Mouse (Mus musculus): ENCODE measurements around the gene Vdac1. TPM values are rescaled to one million over a fixed set of nuclear protein-coding genes. Genes with fewer than 3 reads are reported as not detected.

Gene Vdac1
- polyA plus RNA-seq, 2 experiments, result 58.9 to 102 TPM

- WGBS (ENCODE audit: insufficient replicate concordance), result 71% methylated on average over 5 of the region's 5 CpGs
- DNase-seq (ENCODE audit: low read depth in 3 of 3, low spot score in 3 of 3) (no peak), ATAC-seq (ENCODE audit: insufficient read depth) (no peak)
- Histone ChIP-seq H3K4me2 (ENCODE audit: low read depth) (no peak overlapping the region), H3K4me1 (replicated peaks; ENCODE audit: control insufficient read depth in 2 of 2, insufficient read depth in 2 of 2, low read length in 1 of 2) (no peaks in the 10 kb centered on the region), H3K4me3 (ENCODE audit: insufficient read depth in 1 of 2, low read depth in 2 of 2, low read length in 2 of 2) (no peak overlapping the region), H3K9me3 (ENCODE audit: control insufficient read depth, low read length) (no peaks in the 10 kb centered on the region), H3K27me3 (ENCODE audit: control insufficient read depth, insufficient read depth, low read length) (no peaks in the 10 kb centered on the region), H3K9ac (replicated peaks) (no peak overlapping the region), H3K27ac (no peak overlapping the region), H3K36me3 (replicated peaks; ENCODE audit: control insufficient read depth, insufficient read depth, low read depth) (no peaks in the 10 kb centered on the region)
- TF ChIP-seq EP300 (IDR thresholded peaks at IDR 0.05; ENCODE audit: low read depth) (no peak), CTCF (IDR thresholded peaks at IDR 0.05; ENCODE audit: low read depth) (no peak)
Measured at GRCm38 (mm10) chr11:52435466-52435865, 74.8 kb downstream of the Vdac1 start.

GRCm38 (mm10) chr11:52437123-52437522, 76.5 kb downstream of the Vdac1 start:
- WGBS (ENCODE audit: insufficient replicate concordance), result 27% methylated on average over 10 of the region's 10 CpGs
- Histone ChIP-seq H3K27me3 (ENCODE audit: control insufficient read depth, insufficient read depth, low read length) (no peaks in the 10 kb centered on the region), H3K27ac (no peak overlapping the region), H3K4me2 (ENCODE audit: low read depth) (no peak overlapping the region), H3K36me3 (replicated peaks; ENCODE audit: control insufficient read depth, insufficient read depth, low read depth) (no peaks in the 10 kb centered on the region), H3K9ac (replicated peaks) (no peak overlapping the region), H3K4me3 (ENCODE audit: insufficient read depth in 1 of 2, low read depth in 2 of 2, low read length in 2 of 2) (no peak overlapping the region), H3K9me3 (ENCODE audit: control insufficient read depth, low read length) (no peaks in the 10 kb centered on the region), H3K4me1 (replicated peaks; ENCODE audit: control insufficient read depth in 2 of 2, insufficient read depth in 2 of 2, low read length in 1 of 2) (no peaks in the 10 kb centered on the region)
- DNase-seq (ENCODE audit: low read depth in 3 of 3, low spot score in 3 of 3), result no peak
- ATAC-seq (ENCODE audit: insufficient read depth), result no peak
- no peak for TF ChIP-seq CTCF (IDR thresholded peaks at IDR 0.05; ENCODE audit: low read depth)
- TF ChIP-seq EP300 (IDR thresholded peaks at IDR 0.05; ENCODE audit: low read depth), result no peak

Other genes starting within 250 kb of the Vdac1 start
- not detected in 2 replicates for gene Olfr1373, start 215.3 kb upstream of the Vdac1 start, polyA plus RNA-seq (2012; rRNA removed)
- not detected in 2 replicates for gene Olfr1373, start 215.3 kb upstream of the Vdac1 start, polyA plus RNA-seq (2014; fragmentation: Nextera tagmentation; extraction: Ambion mirVana)
- not detected in 2 replicates for gene Olfr1371, start 146.9 kb upstream of the Vdac1 start, polyA plus RNA-seq (2012; rRNA removed)
- gene Olfr1371, start 146.9 kb upstream of the Vdac1 start, polyA plus RNA-seq (2014; fragmentation: Nextera tagmentation; extraction: Ambion mirVana), result not detected in 2 replicates
- gene Skp1a, start 128.9 kb upstream of the Vdac1 start, polyA plus RNA-seq (2012; rRNA removed), result 32.9 and 55.6 TPM in 2 replicates
- 281 and 285 TPM in 2 replicates for gene Skp1a, start 128.9 kb upstream of the Vdac1 start, polyA plus RNA-seq (2014; fragmentation: Nextera tagmentation; extraction: Ambion mirVana)
- gene Tcf7, start 77.8 kb upstream of the Vdac1 start, polyA plus RNA-seq (2012; rRNA removed), result 1.3 and 1.6 TPM in 2 replicates
- gene Tcf7, start 77.8 kb upstream of the Vdac1 start, polyA plus RNA-seq (2014; fragmentation: Nextera tagmentation; extraction: Ambion mirVana), result 1.8 and 2.0 TPM in 2 replicates
- 26.6 and 31.3 TPM in 2 replicates for gene 9530068E07Rik, start 35.6 kb downstream of the Vdac1 start, polyA plus RNA-seq (2012; rRNA removed)
- 44.7 and 49.8 TPM in 2 replicates for gene 9530068E07Rik, start 35.6 kb downstream of the Vdac1 start, polyA plus RNA-seq (2014; fragmentation: Nextera tagmentation; extraction: Ambion mirVana)

Measured in liver, embryonic 14.5 days (tissue).